Mouse (Mus musculus) retina, embryonic 14.5 days (tissue): ENCODE results near the gene Ctnna2.

Experiments used
- DNase-seq: peaks from one replicate; pipeline ENCODE4 v3.0.0-alpha.2; 2015; ENCODE audit warnings: low spot score

Gene Ctnna2

GRCm38 (mm10) chr6:77582568-77582967 lies 396.9 kb downstream of the Ctnna2 start:
- peak; percentile 61 for DNase-seq

GRCm38 (mm10) chr6:77580926-77581325 lies 398.6 kb downstream of the Ctnna2 start:
- no peak for DNase-seq

GRCm38 (mm10) chr6:77578612-77579011 lies 400.9 kb downstream of the Ctnna2 start:
- DNase-seq = peak; percentile 56

GRCm38 (mm10) chr6:77577585-77577984 lies 401.9 kb downstream of the Ctnna2 start:
- peak; percentile 12 for DNase-seq

GRCm38 (mm10) chr6:77572614-77573013 lies 406.9 kb downstream of the Ctnna2 start:
- peak; percentile 59 for DNase-seq

- peak; percentile 59 for DNase-seq
These were observed 409.6 kb downstream of the Ctnna2 start for GRCm38 (mm10) chr6:77569851-77570250.

- no peak for DNase-seq
These were observed 423.3 kb downstream of the Ctnna2 start for GRCm38 (mm10) chr6:77556181-77556580.

GRCm38 (mm10) chr6:77537055-77537807 lies 442.3 kb downstream of the Ctnna2 start:
- no peak for DNase-seq

- DNase-seq = no peak
These were observed 451.9 kb downstream of the Ctnna2 start for GRCm38 (mm10) chr6:77527636-77528035.

- DNase-seq = peak; percentile 51
These were observed 457.7 kb downstream of the Ctnna2 start for GRCm38 (mm10) chr6:77521836-77522235.

- DNase-seq = no peak
These were observed 463.0 kb downstream of the Ctnna2 start for GRCm38 (mm10) chr6:77516515-77516914.

- peak; percentile 35 for DNase-seq
These were observed 467.7 kb downstream of the Ctnna2 start for GRCm38 (mm10) chr6:77511805-77512204.

GRCm38 (mm10) chr6:77491721-77492120 lies 487.8 kb downstream of the Ctnna2 start:
- no peak for DNase-seq

- no peak for DNase-seq
These were observed 492.8 kb downstream of the Ctnna2 start for GRCm38 (mm10) chr6:77486658-77487057.

GRCm38 (mm10) chr6:77482081-77482480 lies 497.4 kb downstream of the Ctnna2 start:
- no peak for DNase-seq

GRCm38 (mm10) chr6:77475354-77475753 lies 504.1 kb downstream of the Ctnna2 start:
- no peak for DNase-seq

- no peak for DNase-seq
These were observed 506.2 kb downstream of the Ctnna2 start for GRCm38 (mm10) chr6:77473256-77473655.

GRCm38 (mm10) chr6:77468058-77468457 lies 511.4 kb downstream of the Ctnna2 start:
- no peak for DNase-seq

- DNase-seq = no peak
These were observed 516.8 kb downstream of the Ctnna2 start for GRCm38 (mm10) chr6:77462737-77463136.

GRCm38 (mm10) chr6:77457919-77458318 lies 521.6 kb downstream of the Ctnna2 start:
- DNase-seq = no peak

GRCm38 (mm10) chr6:77446861-77447260 lies 532.6 kb downstream of the Ctnna2 start:
- DNase-seq = no peak

GRCm38 (mm10) chr6:77443906-77444305 lies 535.6 kb downstream of the Ctnna2 start:
- DNase-seq = no peak

GRCm38 (mm10) chr6:77441051-77441450 lies 538.4 kb downstream of the Ctnna2 start:
- DNase-seq = no peak

- no peak for DNase-seq
These were observed 549.1 kb downstream of the Ctnna2 start for GRCm38 (mm10) chr6:77430381-77430780.
